Mouse (Mus musculus) neural tube, embryonic 14.5 days (tissue): ENCODE results near the gene Efcab12. TPM values are rescaled to one million over a fixed set of nuclear protein-coding genes. Genes with fewer than 3 reads are reported as not detected.
"Not testable (repeated sequence)": the region's sequence is repeated elsewhere in the genome, so short reads cannot be mapped to it uniquely, and the experiment has no call there.

Experiments used
- ATAC-seq: fragments of 200-750 bp; cut with Nextera tagmentation; 2 replicates; pipeline ENCODE4 v1.8.0; 2017; ENCODE audit warnings: low read depth, mild to moderate bottlenecking, moderate TSS enrichment, moderate library complexity
- H3K27ac ChIP-seq: fragments of 300-500 bp; sonication (generic); 2 replicates; pipeline ENCODE4 v1.5.1; 2014; ENCODE audit warnings: low read depth, mild to moderate bottlenecking, control low read depth, low read length, moderate library complexity, mixed read lengths
- H3K27me3 ChIP-seq: fragments of 300-500 bp; sonication (generic); 2 replicates; pipeline ENCODE4 v1.6.1; 2014; ENCODE audit warnings: low read length; ENCODE audit not compliant: control insufficient read depth, insufficient read depth
- H3K36me3 ChIP-seq: fragments of 300-500 bp; sonication (generic); 2 replicates; pipeline ENCODE4 v1.6.1; 2014; ENCODE audit warnings: low read length, mixed read lengths; ENCODE audit not compliant: control insufficient read depth, insufficient read depth
- H3K4me1 ChIP-seq: fragments of 300-500 bp; sonication (generic); 2 replicates; pipeline ENCODE4 v1.6.1; 2014; ENCODE audit warnings: low read length; ENCODE audit not compliant: control insufficient read depth, insufficient read depth
- H3K4me2 ChIP-seq: fragments of 300-500 bp; sonication (generic); 2 replicates; pipeline ENCODE4 v1.6.1; 2014; ENCODE audit warnings: mild to moderate bottlenecking, low read depth, low read length, control low read depth
- H3K4me3 ChIP-seq: fragments of 300-500 bp; sonication (generic); 2 replicates; pipeline ENCODE4 v1.5.1; 2014; ENCODE audit warnings: low read depth, low read length, control low read depth, mixed read lengths
- H3K9ac ChIP-seq: fragments of 300-500 bp; sonication (generic); replicated peaks from 2 replicates; pipeline ENCODE4 v1.6.1; 2014; ENCODE audit warnings: low read depth, mild to moderate bottlenecking, control low read depth, low read length, mixed read lengths
- H3K9me3 ChIP-seq: fragments of 300-500 bp; sonication (generic); 2 replicates; pipeline ENCODE4 v1.6.1; 2016; ENCODE audit warnings: low read length; ENCODE audit not compliant: control insufficient read depth
- WGBS: fragments of 180-500 bp; shearing (Covaris S2); extraction: QIAGEN DNeasy Blood & Tissue Kit; methylation state at CpG from one replicate; pipeline ENCODE4 v1.1.7; 2014; 5-methylcytosine and 5-hydroxymethylcytosine counted together
- polyA plus RNA-seq: library from polyadenylated mRNA; unstranded; fragments of >200 nt; fragmentation: Nextera tagmentation; extraction: Ambion mirVana; gene quantifications from 2 replicates; pipeline ENCODE4 v1.2.1, GENCODE M21; 2014

Gene Efcab12
- polyA plus RNA-seq, 1 experiment from 2014 or later, result 3.0 TPM

DNA sequence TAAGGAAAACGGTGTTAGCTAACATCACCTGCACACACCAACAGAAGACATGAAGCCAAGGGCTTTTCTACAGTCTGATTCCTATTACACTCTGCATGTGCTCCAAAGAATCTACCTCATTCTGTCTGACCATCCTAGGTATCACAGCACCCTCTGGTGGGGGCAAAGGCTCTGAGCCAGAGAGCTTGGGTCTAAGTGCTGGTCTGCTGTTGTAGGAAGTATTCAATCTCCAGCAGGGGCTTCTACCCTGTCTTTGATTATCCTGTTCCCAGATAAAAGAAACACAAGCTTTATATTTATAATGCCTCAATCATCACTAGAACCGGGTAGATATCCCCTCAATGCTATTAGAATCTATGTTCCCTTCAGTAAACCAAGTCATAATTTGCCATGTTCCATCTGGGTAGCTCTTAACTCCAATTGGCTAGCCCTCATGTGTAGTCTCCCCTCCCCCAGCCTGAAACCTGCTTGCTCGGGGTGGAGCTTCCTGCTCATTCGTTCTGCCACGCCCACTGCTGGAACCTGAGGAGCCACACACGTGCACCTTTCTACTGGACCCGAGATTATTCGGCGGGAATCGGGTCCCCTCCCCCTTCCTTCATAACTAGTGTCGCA, 14.3 kb downstream of the Efcab12 start:
- H3K4me3 ChIP-seq, H3K9ac ChIP-seq, H3K27ac ChIP-seq, H3K4me1 ChIP-seq, H3K9me3 ChIP-seq, H3K4me2 ChIP-seq, H3K36me3 ChIP-seq, H3K27me3 ChIP-seq: not testable (repeated sequence)
- 1% methylated on average over 5 of the region's 11 CpGs for WGBS
- ATAC-seq, result peak; percentile 86

DNA sequence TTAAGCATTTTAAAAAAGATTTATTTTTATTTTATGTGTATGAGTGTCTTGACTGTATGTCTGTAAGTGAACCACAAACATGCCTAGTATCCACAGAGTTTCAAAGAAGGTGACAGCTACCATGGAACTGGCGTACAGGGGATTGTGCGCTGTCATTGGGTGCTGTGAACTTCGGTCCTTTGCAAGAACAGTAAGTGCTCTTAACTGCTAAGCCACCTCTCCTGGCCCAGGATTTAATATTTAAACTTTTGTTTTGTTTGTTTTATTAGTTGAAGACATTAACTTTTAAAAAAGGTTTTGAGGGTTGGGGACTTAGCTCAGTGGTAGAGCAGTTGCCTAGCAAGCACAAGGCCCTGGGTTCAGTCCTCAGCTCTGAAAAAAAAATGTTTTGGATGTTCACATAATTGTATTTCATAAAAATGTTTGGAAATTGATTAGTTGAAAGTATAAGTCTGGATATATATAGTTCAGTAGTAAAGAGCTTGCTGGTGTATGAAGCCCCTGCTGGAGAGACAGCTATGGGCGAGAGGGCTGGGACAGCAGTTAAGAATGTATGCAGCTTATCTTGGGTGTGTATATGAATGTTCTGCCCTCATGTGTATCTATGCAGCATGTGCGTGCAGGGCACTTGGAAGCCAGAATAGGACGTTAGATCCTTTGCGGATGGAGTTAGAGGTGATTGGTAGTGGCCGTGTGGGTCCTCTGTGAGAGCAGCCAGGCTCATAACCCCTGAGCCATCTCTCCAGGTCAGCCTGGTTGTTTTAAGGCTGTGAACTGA, 16.8 kb downstream of the Efcab12 start:
- Histone ChIP-seq H3K27ac (no peak overlapping the region), H3K36me3 (no peaks in the 10 kb centered on the region), H3K9ac (no peak overlapping the region), H3K27me3 (no peaks in the 10 kb centered on the region), H3K9me3 (no peaks in the 10 kb centered on the region), H3K4me2 (no peak overlapping the region), H3K4me1 (no peaks in the 10 kb centered on the region), H3K4me3 (no peak overlapping the region)
- ATAC-seq, result no peak
- 87% methylated on average over 8 of the region's 8 CpGs for WGBS

DNA sequence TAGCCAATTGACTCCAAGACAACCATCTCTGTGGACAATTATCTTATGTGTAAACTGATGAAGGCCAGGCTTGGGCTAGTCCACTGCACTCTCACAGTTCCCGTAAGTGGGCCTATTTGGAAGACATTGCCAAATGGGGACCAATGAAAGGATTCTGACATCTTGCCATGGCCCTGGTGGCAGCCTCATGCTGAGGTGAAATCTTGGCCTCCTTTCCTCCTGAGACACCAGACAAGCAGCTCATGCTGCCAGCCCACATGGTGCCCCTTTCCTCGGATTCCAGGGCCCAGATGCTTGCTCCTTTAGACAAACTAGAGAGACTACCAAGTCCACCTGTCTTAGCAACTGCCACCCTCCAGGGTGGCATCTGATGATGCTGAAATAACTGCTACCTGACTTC, 20.1 kb downstream of the Efcab12 start:
- no peak for ATAC-seq
- 78% methylated on average over 2 of the region's 2 CpGs for WGBS

DNA sequence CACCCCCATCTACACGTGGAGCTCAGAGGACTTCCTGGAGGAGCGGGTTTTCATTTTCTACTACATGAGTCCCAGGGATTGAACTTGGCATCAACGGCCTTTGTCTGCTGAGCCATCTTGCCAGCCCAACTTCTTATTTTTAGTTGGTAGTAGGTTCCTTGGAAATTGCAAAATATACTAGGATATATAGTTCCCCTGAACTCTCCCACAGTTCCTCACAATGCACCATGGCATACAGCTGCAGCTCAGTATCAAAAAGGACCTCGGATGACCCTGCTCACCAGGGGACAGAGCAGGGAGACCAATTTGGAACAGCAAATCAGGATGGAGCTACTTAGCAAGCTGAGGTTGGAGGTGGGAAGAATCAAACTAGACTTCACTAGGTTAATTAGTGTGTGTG, 23.2 kb downstream of the Efcab12 start:
- no peaks in the 10 kb centered on the region for H3K27me3 ChIP-seq
- H3K9ac ChIP-seq, result no peak overlapping the region
- no peak overlapping the region for H3K4me2 ChIP-seq
- no peak overlapping the region for H3K27ac ChIP-seq
- H3K36me3 ChIP-seq, result no peaks in the 10 kb centered on the region
- ATAC-seq, result no peak
- no peaks in the 10 kb centered on the region for H3K4me1 ChIP-seq
- 76% methylated on average over 4 of the region's 4 CpGs for WGBS
- no peak overlapping the region for H3K4me3 ChIP-seq
- no peaks in the 10 kb centered on the region for H3K9me3 ChIP-seq

More for the DNA sequence above, 20.1 kb downstream of the Efcab12 start:
- Histone ChIP-seq H3K27me3 (no peaks in the 10 kb centered on the region), H3K4me1 (no peaks in the 10 kb centered on the region), H3K4me3 (no peak overlapping the region), H3K27ac (no peak overlapping the region), H3K4me2 (no peak overlapping the region), H3K36me3 (no peaks in the 10 kb centered on the region), H3K9me3 (no peaks in the 10 kb centered on the region), H3K9ac (no peak overlapping the region)

DNA sequence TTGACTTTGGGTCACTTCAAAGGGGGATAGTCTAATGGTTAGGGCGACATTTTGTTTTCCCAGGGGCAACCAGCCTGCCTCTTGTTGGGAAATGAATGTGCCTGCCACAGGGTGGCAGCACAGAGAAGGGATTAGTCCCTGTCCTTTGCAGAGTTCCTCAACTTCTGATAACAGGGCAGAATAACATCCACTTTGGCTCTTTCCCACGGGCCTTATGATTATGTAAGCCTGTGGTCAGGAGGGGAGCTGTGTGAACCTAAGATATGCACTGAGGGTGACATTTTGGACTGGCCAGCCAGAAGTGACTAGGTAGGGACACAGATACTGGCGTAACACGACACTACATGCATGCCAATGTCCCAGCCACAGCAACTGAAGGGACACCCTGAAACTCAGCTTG, 24.1 kb downstream of the Efcab12 start:
- no peak overlapping the region for H3K4me3 ChIP-seq
- ATAC-seq, result no peak
- H3K4me2 ChIP-seq, result no peak overlapping the region
- no peaks in the 10 kb centered on the region for H3K4me1 ChIP-seq
- no peaks in the 10 kb centered on the region for H3K36me3 ChIP-seq
- H3K27me3 ChIP-seq, result no peaks in the 10 kb centered on the region
- no peak overlapping the region for H3K27ac ChIP-seq
- H3K9me3 ChIP-seq, result no peaks in the 10 kb centered on the region
- 39% methylated on average over 4 of the region's 4 CpGs for WGBS
- H3K9ac ChIP-seq, result no peak overlapping the region

DNA sequence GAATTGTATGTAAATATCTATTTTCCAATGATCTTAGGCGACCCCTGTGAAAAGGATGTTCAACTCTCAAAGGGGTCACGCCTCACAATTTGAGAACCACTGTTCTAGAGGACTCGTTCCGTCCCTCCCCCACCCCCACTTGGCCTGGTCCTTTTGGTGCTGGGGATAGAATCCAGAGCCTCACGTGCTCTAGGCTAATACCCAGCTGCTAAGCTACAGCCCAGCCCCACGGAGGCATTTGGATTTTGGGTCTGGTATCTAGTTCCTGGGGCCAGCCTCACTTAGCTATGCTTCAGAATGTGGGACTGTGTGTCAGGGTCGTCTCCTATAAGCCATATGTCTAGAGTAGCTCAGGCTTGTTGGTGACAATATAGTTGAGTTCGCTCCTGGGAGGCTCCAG, 26.6 kb downstream of the Efcab12 start:
- Histone ChIP-seq H3K4me3 (no peak overlapping the region), H3K27me3 (no peaks in the 10 kb centered on the region), H3K36me3 (peaks cover 6% of the 10 kb centered on the region), H3K27ac (no peak overlapping the region), H3K4me2 (no peak overlapping the region), H3K4me1 (peaks cover 9% of the 10 kb centered on the region), H3K9ac (no peak overlapping the region), H3K9me3 (no peaks in the 10 kb centered on the region)
- ATAC-seq, result no peak
- WGBS, result 78% methylated on average over 8 of the region's 8 CpGs

DNA sequence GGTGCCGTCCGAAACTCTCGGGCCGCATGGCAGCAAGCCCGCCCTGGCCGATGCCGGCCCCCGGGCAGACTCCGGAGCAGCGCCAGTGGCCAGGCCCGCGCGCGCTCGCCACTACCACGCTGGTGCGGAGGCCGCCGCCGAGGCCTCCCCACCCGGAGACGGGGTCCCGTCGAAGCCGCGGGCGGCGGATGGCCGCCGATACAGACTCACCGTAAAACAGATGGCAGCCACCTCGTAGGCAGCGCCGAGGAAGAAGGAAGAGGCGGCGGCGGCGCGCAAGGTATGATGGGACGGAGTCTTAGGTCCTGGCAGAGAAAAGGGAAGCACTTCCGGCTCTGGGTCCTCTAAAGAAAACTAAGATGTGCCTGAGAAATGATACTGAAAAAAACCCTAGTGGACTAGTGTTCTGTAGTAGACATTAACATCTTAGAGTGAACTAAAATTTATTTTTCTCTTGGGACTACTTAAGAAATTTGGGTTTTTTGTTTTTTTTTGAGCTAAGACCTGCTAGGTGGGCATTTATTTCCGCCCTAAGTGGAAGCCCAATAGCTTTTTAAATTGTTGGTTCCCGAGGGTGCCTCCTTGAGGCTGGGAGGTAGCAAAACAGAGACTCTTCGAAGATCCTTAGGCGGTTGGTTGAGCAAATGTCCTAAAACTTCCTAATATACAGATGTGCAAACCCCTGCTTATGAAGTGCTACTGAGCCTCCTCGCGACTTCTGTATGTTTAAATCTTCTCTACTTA, 29.6 kb downstream of the Efcab12 start, which contains the start of gene Rpl32:
Gene Rpl32, minus strand, starts transcription at position 260 of the 744 bp plus-strand sequence.
- Histone ChIP-seq H3K27me3 (no peaks in the 10 kb centered on the region), H3K9ac (peak within 1 kb of the TSS; percentile 92), H3K9me3 (no peaks in the 10 kb centered on the region)

DNA sequence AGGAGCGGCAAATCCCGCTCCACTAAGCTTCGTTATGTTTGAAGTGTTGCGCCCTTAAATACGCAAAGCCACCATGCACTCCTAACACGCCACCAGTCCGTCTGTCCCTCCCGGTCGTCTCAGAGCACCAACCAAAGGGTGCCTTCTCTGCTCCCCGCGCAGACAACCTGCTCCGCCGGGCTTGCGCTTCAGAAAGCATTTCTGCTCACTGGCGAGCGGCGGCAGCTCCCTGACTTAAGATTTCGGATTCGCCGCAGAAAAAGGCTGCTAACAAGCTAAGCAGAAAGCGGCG, 30.1 kb downstream of the Efcab12 start:
- H3K4me1 ChIP-seq, result peaks cover 16% of the 10 kb centered on the region
- peak; percentile 19; the same call in 1 of the 2 replicates for ATAC-seq
- under 1% methylated on average over 22 of the region's 22 CpGs for WGBS
- H3K4me2 ChIP-seq, result peak overlapping the region; percentile 78
- H3K36me3 ChIP-seq, result peaks cover 40% of the 10 kb centered on the region
- H3K4me3 ChIP-seq, result peak overlapping the region; percentile 97
- H3K27me3 ChIP-seq, result no peaks in the 10 kb centered on the region
- peak overlapping the region; percentile 92 for H3K9ac ChIP-seq
- no peaks in the 10 kb centered on the region for H3K9me3 ChIP-seq
- H3K27ac ChIP-seq, result peak overlapping the region; percentile 89

More for the DNA sequence above, 29.6 kb downstream of the Efcab12 start, which contains the start of gene Rpl32:
- under 1% methylated on average over 47 of the region's 47 CpGs for WGBS
- peak; percentile 87 for ATAC-seq
- Histone ChIP-seq H3K4me3 (peak within 1 kb of the TSS; percentile 97), H3K4me2 (peak within 1 kb of the TSS; percentile 78), H3K27ac (peak within 1 kb of the TSS; percentile 89), H3K36me3 (peaks cover 35% of the 10 kb centered on the region), H3K4me1 (peaks cover 16% of the 10 kb centered on the region)
